Mouse (Mus musculus): ENCODE measurements around the gene Bcl9. TPM values are rescaled to one million over a fixed set of nuclear protein-coding genes. Genes with fewer than 3 reads are reported as not detected.
A peak's percentile ranks its signal among the peaks of the same experiment; 100 is the strongest.

Bcl9 gene
- 59.8 and 60.3 TPM in 2 replicates for polyA plus RNA-seq (2014; fragmentation: Nextera tagmentation; extraction: Ambion mirVana)

DNA sequence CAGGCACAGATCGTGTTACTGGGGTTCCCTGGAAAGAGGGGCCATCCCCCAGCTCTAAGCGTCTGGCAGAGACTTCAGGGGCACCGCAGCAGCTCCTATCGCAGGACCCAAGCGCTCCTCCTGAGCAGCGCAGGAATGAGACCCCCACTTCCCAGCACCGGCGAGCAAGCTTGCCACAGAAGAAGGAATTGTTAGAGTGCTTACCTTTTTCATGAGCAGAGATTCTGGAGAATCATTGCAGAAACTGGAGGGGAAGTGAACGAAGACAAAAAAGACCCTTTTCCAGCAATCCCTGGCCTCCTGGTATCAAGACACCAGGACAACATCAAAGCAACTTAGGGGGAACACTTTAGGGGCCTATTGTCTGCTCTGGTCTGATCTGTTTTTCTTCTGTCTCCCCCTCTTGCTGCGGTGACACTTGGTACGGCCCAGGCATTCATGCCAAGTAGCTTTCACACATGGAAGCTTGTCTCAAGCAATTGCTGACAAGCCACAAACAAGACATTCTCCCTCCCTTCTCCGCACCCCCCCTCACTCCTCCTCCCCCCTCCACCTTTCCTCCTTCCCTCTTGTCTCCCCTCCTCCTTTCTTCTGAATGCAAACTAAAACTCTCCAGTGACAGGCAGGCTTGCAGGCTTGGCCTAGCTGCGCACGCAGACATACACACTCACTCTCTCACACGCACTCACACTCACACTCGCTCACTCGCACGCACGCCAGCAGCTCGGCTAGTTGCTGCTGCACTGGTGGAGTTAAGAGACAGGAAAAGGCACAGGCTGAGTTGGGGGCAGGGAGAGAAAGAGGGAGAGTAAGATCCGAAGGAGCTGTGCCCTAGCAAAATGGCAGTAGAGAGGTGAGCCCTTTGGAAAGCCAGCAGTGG, at the start of gene Bcl9:
Gene Bcl9, minus strand, starts transcription at position 365 of the 880 bp plus-strand sequence.
- Histone ChIP-seq H3K27ac (ENCODE audit: low read depth, low read length) (peak within 1 kb of the TSS; percentile 95), H3K4me2 (peak within 1 kb of the TSS; percentile 74), H3K27me3 (ENCODE audit: control insufficient read depth, insufficient read depth, low read length) (no peaks in the 10 kb centered on the region), H3K9ac (ENCODE audit: low read length) (peak within 1 kb of the TSS; percentile 86), H3K4me3 (ENCODE audit: low read depth, low read length) (peak within 1 kb of the TSS; percentile 87), H3K36me3 (ENCODE audit: control insufficient read depth, insufficient read depth, low read length) (no peaks in the 10 kb centered on the region), H3K4me1 (ENCODE audit: control insufficient read depth, insufficient read depth, low read length) (peaks cover 20% of the 10 kb centered on the region), H3K9me3 (ENCODE audit: control insufficient read depth, low read length) (peaks cover 3% of the 10 kb centered on the region; the same call in 1 of the 2 replicates)
- under 1% methylated on average over 21 of the region's 21 CpGs for WGBS
- DNase-seq (ENCODE audit: low spot score, missing footprints) (peak; percentile 98), ATAC-seq (ENCODE audit: low FRiP score) (peak; percentile 90)

GRCm38 (mm10) chr3:97339193-97339576, 41.5 kb upstream of the Bcl9 start:
- 75% methylated on average over 5 of the region's 5 CpGs for WGBS
- H3K27ac ChIP-seq (ENCODE audit: low read depth, low read length) = no peak overlapping the region
- ATAC-seq (ENCODE audit: low FRiP score) = peak; percentile 45; the same call in 1 of the 2 replicates
- H3K27me3 ChIP-seq (ENCODE audit: control insufficient read depth, insufficient read depth, low read length) = no peaks in the 10 kb centered on the region
- no peaks in the 10 kb centered on the region for H3K9me3 ChIP-seq (ENCODE audit: control insufficient read depth, low read length)
- H3K9ac ChIP-seq (ENCODE audit: low read length) = no peak overlapping the region
- H3K4me2 ChIP-seq = no peak overlapping the region
- no peaks in the 10 kb centered on the region for H3K36me3 ChIP-seq (ENCODE audit: control insufficient read depth, insufficient read depth, low read length)
- no peak overlapping the region for H3K4me3 ChIP-seq (ENCODE audit: low read depth, low read length)
- peaks cover 4% of the 10 kb centered on the region for H3K4me1 ChIP-seq (ENCODE audit: control insufficient read depth, insufficient read depth, low read length)
- no peak for DNase-seq (ENCODE audit: low spot score, missing footprints)

- ATAC-seq (ENCODE audit: low FRiP score) (peak; percentile 89), DNase-seq (ENCODE audit: low spot score, missing footprints) (peak; percentile 100)
- WGBS = 28% methylated on average over 13 of the region's 13 CpGs
- H3K4me1 ChIP-seq (ENCODE audit: control insufficient read depth, insufficient read depth, low read length) = peaks cover 4% of the 10 kb centered on the region
- 0 out of 2 replicates have a peak overlapping the region, but pooled peaks have one; percentile 15 for H3K4me2 ChIP-seq
- no peak overlapping the region for H3K4me3 ChIP-seq (ENCODE audit: low read depth, low read length)
- no peaks in the 10 kb centered on the region for H3K9me3 ChIP-seq (ENCODE audit: control insufficient read depth, low read length)
- no peaks in the 10 kb centered on the region for H3K36me3 ChIP-seq (ENCODE audit: control insufficient read depth, insufficient read depth, low read length)
- H3K9ac ChIP-seq (ENCODE audit: low read length) = 0 out of 2 replicates have a peak overlapping the region, but pooled peaks have one; percentile 20
- no peaks in the 10 kb centered on the region for H3K27me3 ChIP-seq (ENCODE audit: control insufficient read depth, insufficient read depth, low read length)
- H3K27ac ChIP-seq (ENCODE audit: low read depth, low read length) = no peak overlapping the region
Measured at GRCm38 (mm10) chr3:97338522-97339192, 40.9 kb upstream of the Bcl9 start.

- no peak overlapping the region for H3K4me2 ChIP-seq
- H3K9me3 ChIP-seq (ENCODE audit: control insufficient read depth, low read length) = no peaks in the 10 kb centered on the region
- H3K27ac ChIP-seq (ENCODE audit: low read depth, low read length) = no peak overlapping the region
- ATAC-seq (ENCODE audit: low FRiP score) = no peak
- H3K4me3 ChIP-seq (ENCODE audit: low read depth, low read length) = no peak overlapping the region
- no peaks in the 10 kb centered on the region for H3K27me3 ChIP-seq (ENCODE audit: control insufficient read depth, insufficient read depth, low read length)
- no peak for DNase-seq (ENCODE audit: low spot score, missing footprints)
- 77% methylated on average over 11 of the region's 11 CpGs for WGBS
- H3K36me3 ChIP-seq (ENCODE audit: control insufficient read depth, insufficient read depth, low read length) = no peaks in the 10 kb centered on the region
- peaks cover 4% of the 10 kb centered on the region for H3K4me1 ChIP-seq (ENCODE audit: control insufficient read depth, insufficient read depth, low read length)
- H3K9ac ChIP-seq (ENCODE audit: low read length) = no peak overlapping the region
Measured at GRCm38 (mm10) chr3:97337306-97337705, 39.6 kb upstream of the Bcl9 start.

DNA sequence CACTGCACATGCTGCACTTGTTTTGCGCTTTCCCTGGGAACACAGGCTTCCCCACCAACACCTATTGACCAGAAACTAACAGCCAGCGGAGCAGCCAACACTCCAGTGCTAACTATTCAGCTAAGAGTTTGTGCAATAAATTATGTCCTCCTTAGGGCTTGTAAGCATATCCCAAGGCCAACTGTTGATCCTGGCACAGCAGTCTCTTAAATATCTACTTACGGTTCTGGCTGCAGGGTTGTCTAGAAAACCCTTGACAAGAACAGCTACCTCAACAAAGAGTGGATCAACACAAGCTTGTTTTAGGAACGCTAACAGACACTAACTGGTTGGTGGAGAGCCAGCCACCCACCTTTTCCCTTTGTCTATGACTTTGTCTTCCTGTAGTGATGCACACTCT, 38.6 kb upstream of the Bcl9 start:
- WGBS = 79% methylated on average over 4 of the region's 4 CpGs

GRCm38 (mm10) chr3:97334618-97335017, 36.9 kb upstream of the Bcl9 start:
- whole genome bisulfite sequencing = 67% methylated on average over 9 of the region's 9 CpGs
- Histone ChIP-seq H3K4me2 (no peak overlapping the region), H3K36me3 (ENCODE audit: control insufficient read depth, insufficient read depth, low read length) (no peaks in the 10 kb centered on the region), H3K9ac (ENCODE audit: low read length) (no peak overlapping the region), H3K27ac (ENCODE audit: low read depth, low read length) (no peak overlapping the region), H3K27me3 (ENCODE audit: control insufficient read depth, insufficient read depth, low read length) (no peaks in the 10 kb centered on the region), H3K4me1 (ENCODE audit: control insufficient read depth, insufficient read depth, low read length) (peaks cover 4% of the 10 kb centered on the region), H3K9me3 (ENCODE audit: control insufficient read depth, low read length) (no peaks in the 10 kb centered on the region), H3K4me3 (ENCODE audit: low read depth, low read length) (no peak overlapping the region)
- DNase-seq (ENCODE audit: low spot score, missing footprints) (no peak), ATAC-seq (ENCODE audit: low FRiP score) (no peak)

More for the DNA sequence above, 38.6 kb upstream of the Bcl9 start:
- Histone ChIP-seq H3K4me1 (ENCODE audit: control insufficient read depth, insufficient read depth, low read length) (peaks cover 4% of the 10 kb centered on the region), H3K4me3 (ENCODE audit: low read depth, low read length) (no peak overlapping the region), H3K9ac (ENCODE audit: low read length) (no peak overlapping the region), H3K9me3 (ENCODE audit: control insufficient read depth, low read length) (no peaks in the 10 kb centered on the region), H3K36me3 (ENCODE audit: control insufficient read depth, insufficient read depth, low read length) (no peaks in the 10 kb centered on the region), H3K27ac (ENCODE audit: low read depth, low read length) (no peak overlapping the region), H3K4me2 (no peak overlapping the region), H3K27me3 (ENCODE audit: control insufficient read depth, insufficient read depth, low read length) (no peaks in the 10 kb centered on the region)
- ATAC-seq (ENCODE audit: low FRiP score) = no peak
- DNase-seq (ENCODE audit: low spot score, missing footprints) = no peak

DNA sequence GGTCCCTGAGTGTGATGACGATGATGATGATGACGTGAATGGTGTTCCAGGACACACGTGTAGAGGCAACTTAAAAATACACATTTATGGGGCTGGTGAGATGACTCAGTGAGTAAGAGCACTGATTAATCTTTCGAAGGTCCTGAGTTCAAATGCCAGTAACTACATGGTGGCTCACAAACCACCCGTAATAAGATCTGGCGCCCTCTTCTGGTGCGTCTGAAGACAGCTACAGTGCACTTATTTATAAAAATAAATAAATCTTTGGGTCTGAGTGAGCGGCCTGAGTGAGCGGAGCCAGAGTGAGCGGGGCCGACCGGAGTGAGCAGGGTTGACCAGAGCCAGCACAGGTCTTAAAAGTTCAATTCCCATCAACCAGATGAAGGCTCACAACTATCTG, 34.5 kb upstream of the Bcl9 start:
- DNase-seq (ENCODE audit: low spot score, missing footprints) (no peak), ATAC-seq (ENCODE audit: low FRiP score) (no peak)

DNA sequence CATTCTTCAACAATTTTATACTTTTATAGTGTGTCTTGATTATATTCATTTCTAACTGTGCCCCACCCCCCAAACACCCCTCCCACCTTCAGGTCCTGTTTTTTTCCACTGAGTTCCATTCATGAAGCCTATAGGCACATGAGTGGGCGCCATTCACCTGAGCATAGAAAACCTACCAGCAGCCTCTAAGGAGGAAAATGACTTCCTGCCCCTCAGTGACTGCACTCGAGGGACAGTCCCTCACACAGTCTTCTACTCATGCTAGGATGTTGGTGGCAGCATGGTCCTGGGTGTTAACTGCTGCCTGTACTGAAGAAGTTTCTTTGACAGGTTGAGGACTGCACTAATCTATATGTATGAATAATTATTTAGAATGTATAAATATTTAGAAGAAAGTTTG, 30.1 kb upstream of the Bcl9 start:
- no peak overlapping the region for H3K4me3 ChIP-seq (ENCODE audit: low read depth, low read length)
- no peak for ATAC-seq (ENCODE audit: low FRiP score)
- WGBS = 96% methylated on average over 2 of the region's 2 CpGs

More for the DNA sequence above, 34.5 kb upstream of the Bcl9 start:
- WGBS = 89% methylated on average over 12 of the region's 12 CpGs
- H3K36me3 ChIP-seq (ENCODE audit: control insufficient read depth, insufficient read depth, low read length) = no peaks in the 10 kb centered on the region
- no peak overlapping the region for H3K27ac ChIP-seq (ENCODE audit: low read depth, low read length)
- no peak overlapping the region for H3K4me3 ChIP-seq (ENCODE audit: low read depth, low read length)
- H3K9ac ChIP-seq (ENCODE audit: low read length) = no peak overlapping the region
- no peak overlapping the region for H3K4me2 ChIP-seq
- no peaks in the 10 kb centered on the region for H3K9me3 ChIP-seq (ENCODE audit: control insufficient read depth, low read length)
- H3K27me3 ChIP-seq (ENCODE audit: control insufficient read depth, insufficient read depth, low read length) = no peaks in the 10 kb centered on the region
- peaks cover 4% of the 10 kb centered on the region; the same call in 1 of the 2 replicates for H3K4me1 ChIP-seq (ENCODE audit: control insufficient read depth, insufficient read depth, low read length)

GRCm38 (mm10) chr3:97327356-97327755, 29.6 kb upstream of the Bcl9 start:
- peak; percentile 81 for DNase-seq (ENCODE audit: low spot score, missing footprints)
- no peak overlapping the region for H3K4me3 ChIP-seq (ENCODE audit: low read depth, low read length)
- H3K4me2 ChIP-seq = no peak overlapping the region
- no peaks in the 10 kb centered on the region for H3K9me3 ChIP-seq (ENCODE audit: control insufficient read depth, low read length)
- ATAC-seq (ENCODE audit: low FRiP score) = no peak
- no peaks in the 10 kb centered on the region for H3K36me3 ChIP-seq (ENCODE audit: control insufficient read depth, insufficient read depth, low read length)
- H3K27me3 ChIP-seq (ENCODE audit: control insufficient read depth, insufficient read depth, low read length) = no peaks in the 10 kb centered on the region
- 94% methylated on average over 1 of the region's 1 CpGs for WGBS
- H3K4me1 ChIP-seq (ENCODE audit: control insufficient read depth, insufficient read depth, low read length) = peaks cover 7% of the 10 kb centered on the region; the same call in 1 of the 2 replicates
- no peak overlapping the region for H3K27ac ChIP-seq (ENCODE audit: low read depth, low read length)
- H3K9ac ChIP-seq (ENCODE audit: low read length) = no peak overlapping the region

More for the DNA sequence above, 30.1 kb upstream of the Bcl9 start:
- H3K9me3 ChIP-seq (ENCODE audit: control insufficient read depth, low read length) = no peaks in the 10 kb centered on the region
- H3K27me3 ChIP-seq (ENCODE audit: control insufficient read depth, insufficient read depth, low read length) = no peaks in the 10 kb centered on the region
- H3K27ac ChIP-seq (ENCODE audit: low read depth, low read length) = no peak overlapping the region
- H3K4me2 ChIP-seq = no peak overlapping the region
- peaks cover 7% of the 10 kb centered on the region; the same call in 1 of the 2 replicates for H3K4me1 ChIP-seq (ENCODE audit: control insufficient read depth, insufficient read depth, low read length)
- DNase-seq (ENCODE audit: low spot score, missing footprints) = no peak
- H3K36me3 ChIP-seq (ENCODE audit: control insufficient read depth, insufficient read depth, low read length) = no peaks in the 10 kb centered on the region
- H3K9ac ChIP-seq (ENCODE audit: low read length) = no peak overlapping the region
